Mouse (Mus musculus): Measurements from ENCODE around the gene Ankrd11.

DNA sequence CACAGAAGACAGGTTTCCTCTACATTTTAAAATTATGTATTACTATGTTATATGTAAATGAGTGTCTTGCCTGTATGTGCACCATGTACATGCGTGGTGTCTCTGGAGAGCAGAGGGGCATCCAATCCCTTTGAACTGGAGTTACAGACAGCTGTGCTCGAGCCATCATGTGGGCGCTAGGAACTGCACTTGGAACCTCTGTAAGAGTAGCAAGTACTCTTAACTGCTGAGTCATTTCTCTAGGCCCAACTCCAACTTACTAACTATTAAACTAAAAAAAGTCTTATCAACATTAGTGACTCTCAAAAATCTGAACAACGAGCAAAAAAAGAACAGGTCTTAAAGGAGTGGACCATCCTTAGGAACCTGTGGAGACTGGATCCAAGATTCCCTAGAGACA is 66.0 kb downstream of the Ankrd11 start:
- no peak for TF ChIP-seq POLR2A (IDR thresholded peaks at IDR 0.05; ENCODE audit: control insufficient read depth, low read depth, low read length)
- TF ChIP-seq CTCF (IDR thresholded peaks at IDR 0.05; ENCODE audit: control insufficient read depth, insufficient read depth, insufficient replicate concordance, low read depth, low read length): no peak
